Mouse (Mus musculus): ENCODE measurements around the gene Morn3.

DNA sequence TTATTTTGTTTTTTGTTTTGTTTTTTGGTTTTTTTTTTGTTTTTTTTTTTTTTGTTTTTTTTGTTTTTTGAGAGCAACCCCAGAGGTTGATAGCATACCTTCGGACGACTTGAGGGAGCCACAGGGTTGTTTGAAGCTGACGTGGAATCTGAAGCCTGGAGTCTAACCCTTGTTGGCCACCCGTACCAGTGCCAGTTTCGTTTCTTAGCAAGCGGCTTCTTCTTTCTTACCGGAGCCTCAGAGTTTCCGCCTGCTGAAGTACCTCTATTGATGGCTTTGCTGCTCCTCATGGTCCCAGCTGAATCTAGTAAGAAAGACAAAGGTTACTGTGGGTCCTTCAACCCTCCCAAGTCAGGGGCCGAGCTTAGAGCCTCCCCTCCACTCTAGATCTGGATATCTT lies 35.1 kb downstream of the Morn3 start:
- TF ChIP-seq CTCF (IDR thresholded peaks at IDR 0.05; ENCODE audit: low read depth) (no peak), EP300 (optimal IDR thresholded peaks at IDR 0.05) (no peak)
